Mouse (Mus musculus): ENCODE results near the gene Ankrd44. TPM values are rescaled to one million over a fixed set of nuclear protein-coding genes. Genes with fewer than 3 reads are reported as not detected.

The Ankrd44 gene
- total RNA-seq, 4 experiments from 2014 or later = 6.9 to 13.4 (median 8.3) TPM

- DNase-seq (ENCODE audit: low spot score) = no peak
Observed at GRCm38 (mm10) chr1:54896109-54897085, 29.8 kb downstream of the Ankrd44 start.

- no peak for DNase-seq (ENCODE audit: low spot score)
Observed at GRCm38 (mm10) chr1:54888449-54888848, 37.7 kb downstream of the Ankrd44 start.

GRCm38 (mm10) chr1:54887873-54888272 lies 38.3 kb downstream of the Ankrd44 start:
- DNase-seq (ENCODE audit: low spot score) = no peak

GRCm38 (mm10) chr1:54882856-54883467 lies 43.2 kb downstream of the Ankrd44 start:
- DNase-seq (ENCODE audit: low spot score) = no peak

GRCm38 (mm10) chr1:54881523-54881922 lies 44.7 kb downstream of the Ankrd44 start:
- no peak for DNase-seq (ENCODE audit: low spot score)

- DNase-seq (ENCODE audit: low spot score) = no peak
Observed at GRCm38 (mm10) chr1:54877423-54878073, 48.6 kb downstream of the Ankrd44 start.

- DNase-seq (ENCODE audit: low spot score) = no peak
Observed at GRCm38 (mm10) chr1:54877014-54877413, 49.2 kb downstream of the Ankrd44 start.

GRCm38 (mm10) chr1:54874094-54874493 lies 52.1 kb downstream of the Ankrd44 start:
- DNase-seq (ENCODE audit: low spot score) = no peak

- no peak for DNase-seq (ENCODE audit: low spot score)
Observed at GRCm38 (mm10) chr1:54872857-54873616, 53.1 kb downstream of the Ankrd44 start.

GRCm38 (mm10) chr1:54871321-54871720 lies 54.9 kb downstream of the Ankrd44 start:
- no peak for DNase-seq (ENCODE audit: low spot score)

GRCm38 (mm10) chr1:54870634-54871033 lies 55.6 kb downstream of the Ankrd44 start:
- peak; percentile 11 for DNase-seq (ENCODE audit: low spot score)

- peak; percentile 41 for DNase-seq (ENCODE audit: low spot score)
Observed at GRCm38 (mm10) chr1:54867226-54867625, 59.0 kb downstream of the Ankrd44 start.

- no peak for DNase-seq (ENCODE audit: low spot score)
Observed at GRCm38 (mm10) chr1:54866131-54866530, 60.1 kb downstream of the Ankrd44 start.

- no peak for DNase-seq (ENCODE audit: low spot score)
Observed at GRCm38 (mm10) chr1:54864928-54865652, 61.1 kb downstream of the Ankrd44 start.

- no peak for DNase-seq (ENCODE audit: low spot score)
Observed at GRCm38 (mm10) chr1:54860361-54860760, 65.8 kb downstream of the Ankrd44 start.

- no peak for DNase-seq (ENCODE audit: low spot score)
Observed at GRCm38 (mm10) chr1:54859876-54860275, 66.3 kb downstream of the Ankrd44 start.

- DNase-seq (ENCODE audit: low spot score) = no peak
Observed at GRCm38 (mm10) chr1:54858898-54859297, 67.3 kb downstream of the Ankrd44 start.

GRCm38 (mm10) chr1:54856502-54856901 lies 69.7 kb downstream of the Ankrd44 start:
- no peak for DNase-seq (ENCODE audit: low spot score)

GRCm38 (mm10) chr1:54855970-54856369 lies 70.2 kb downstream of the Ankrd44 start:
- DNase-seq (ENCODE audit: low spot score) = no peak

GRCm38 (mm10) chr1:54854388-54854787 lies 71.8 kb downstream of the Ankrd44 start:
- no peak for DNase-seq (ENCODE audit: low spot score)
